Mouse (Mus musculus): Measurements from ENCODE around the gene Lims1. TPM values are rescaled to one million over a fixed set of nuclear protein-coding genes. Genes with fewer than 3 reads are reported as not detected.

The Lims1 gene
- polyA plus RNA-seq, 1 experiment: 38.8 TPM

DNA sequence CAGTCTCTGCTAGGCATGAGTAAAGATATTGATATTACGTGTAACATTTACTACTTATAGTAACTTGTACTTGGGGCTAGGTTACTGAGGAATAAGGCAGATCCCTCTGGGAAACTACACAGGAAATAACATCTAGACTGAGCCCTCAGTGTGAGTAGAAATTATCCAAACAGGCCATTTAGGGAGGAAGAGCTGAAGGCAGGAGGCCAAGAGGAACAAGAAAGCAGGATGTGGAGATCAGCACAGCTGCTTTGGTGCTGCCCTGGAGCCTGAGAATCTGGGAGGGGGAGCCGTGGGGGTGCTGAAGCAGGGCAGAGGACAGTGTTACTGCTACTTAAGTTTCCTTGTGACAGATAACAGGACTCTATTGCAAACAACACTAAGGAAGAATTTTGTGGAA is 18.4 kb downstream of the Lims1 start:
- H3K27ac ChIP-seq (ENCODE audit: control insufficient read depth, insufficient read depth, low read length): no peak overlapping the region
- WGBS: 43% methylated on average over 2 of the region's 2 CpGs
- H3K4me1 ChIP-seq (replicated peaks; ENCODE audit: control insufficient read depth, insufficient read depth, low read length): peaks cover 11% of the 10 kb centered on the region

DNA sequence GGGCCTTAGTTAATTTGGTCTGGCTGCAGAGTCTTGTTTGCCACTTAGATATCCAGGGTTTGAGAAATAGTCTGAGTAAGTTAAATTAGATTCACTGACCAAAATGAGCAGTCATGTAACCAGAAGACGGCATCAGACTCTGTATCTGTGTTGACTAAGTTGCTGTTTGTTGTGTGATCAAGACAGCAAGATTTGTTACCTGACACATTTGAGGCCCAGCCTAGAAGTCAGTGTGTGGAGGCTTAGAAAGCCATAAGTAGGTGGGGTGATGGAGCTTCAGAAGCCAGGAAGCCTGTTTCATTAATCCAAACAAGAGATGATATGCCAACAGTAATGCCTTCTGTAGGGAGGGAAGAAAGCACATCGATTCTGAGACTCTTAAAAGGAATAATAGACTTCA is 18.9 kb downstream of the Lims1 start:
- Histone ChIP-seq H3K4me3 (ENCODE audit: control insufficient read depth, insufficient read depth, low read length) (no peak overlapping the region), H3K36me3 (ENCODE audit: control insufficient read depth, insufficient read depth, low read length) (no peaks in the 10 kb centered on the region), H3K27me3 (ENCODE audit: control insufficient read depth, insufficient read depth, low read length) (no peaks in the 10 kb centered on the region), H3K27ac (ENCODE audit: control insufficient read depth, insufficient read depth, low read length) (no peak overlapping the region), H3K4me1 (replicated peaks; ENCODE audit: control insufficient read depth, insufficient read depth, low read length) (peaks cover 12% of the 10 kb centered on the region)
- 66% methylated on average over 2 of the region's 2 CpGs for WGBS
- no peak for TF ChIP-seq CTCF (IDR thresholded peaks at IDR 0.05; ENCODE audit: borderline replicate concordance, control insufficient read depth, extremely low read depth, insufficient read depth, low read length, poor library complexity)
- no peak for TF ChIP-seq POLR2A (IDR thresholded peaks at IDR 0.05; ENCODE audit: control insufficient read depth, extremely low read depth, insufficient read depth, low read length, poor library complexity)
- DNase-seq: no peak

More for the DNA sequence above, 18.4 kb downstream of the Lims1 start:
- DNase-seq: no peak
- no peak for TF ChIP-seq CTCF (IDR thresholded peaks at IDR 0.05; ENCODE audit: borderline replicate concordance, control insufficient read depth, extremely low read depth, insufficient read depth, low read length, poor library complexity)
- TF ChIP-seq POLR2A (IDR thresholded peaks at IDR 0.05; ENCODE audit: control insufficient read depth, extremely low read depth, insufficient read depth, low read length, poor library complexity): no peak
- Histone ChIP-seq H3K36me3 (ENCODE audit: control insufficient read depth, insufficient read depth, low read length) (no peaks in the 10 kb centered on the region), H3K27me3 (ENCODE audit: control insufficient read depth, insufficient read depth, low read length) (no peaks in the 10 kb centered on the region), H3K4me3 (ENCODE audit: control insufficient read depth, insufficient read depth, low read length) (no peak overlapping the region)

DNA sequence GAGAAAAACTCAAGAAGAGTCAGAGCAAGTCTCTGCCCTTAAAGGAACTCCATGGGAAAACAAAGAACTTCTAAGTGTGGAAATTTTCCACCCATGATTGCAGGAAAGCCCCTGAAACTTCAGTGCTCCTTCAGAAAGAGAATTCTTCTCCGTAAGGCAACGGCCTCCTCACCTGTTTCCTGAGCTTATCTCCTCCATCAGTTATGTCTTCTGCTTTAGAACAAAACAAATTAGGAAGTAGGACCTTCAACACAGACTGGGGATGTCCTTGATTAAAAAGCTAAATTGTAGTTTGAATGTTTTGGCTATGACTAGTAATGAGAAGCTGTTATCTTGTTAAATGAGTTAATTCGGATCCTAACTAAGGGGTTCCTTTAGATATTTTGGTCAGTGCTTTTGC is 20.3 kb downstream of the Lims1 start:
- no peaks in the 10 kb centered on the region for H3K36me3 ChIP-seq (ENCODE audit: control insufficient read depth, insufficient read depth, low read length)
- no peak overlapping the region for H3K27ac ChIP-seq (ENCODE audit: control insufficient read depth, insufficient read depth, low read length)
- H3K27me3 ChIP-seq (ENCODE audit: control insufficient read depth, insufficient read depth, low read length): no peaks in the 10 kb centered on the region
- WGBS: 30% methylated on average over 3 of the region's 3 CpGs
- DNase-seq: no peak
- peaks cover 13% of the 10 kb centered on the region for H3K4me1 ChIP-seq (replicated peaks; ENCODE audit: control insufficient read depth, insufficient read depth, low read length)
- TF ChIP-seq POLR2A (IDR thresholded peaks at IDR 0.05; ENCODE audit: control insufficient read depth, extremely low read depth, insufficient read depth, low read length, poor library complexity) (no peak), CTCF (IDR thresholded peaks at IDR 0.05; ENCODE audit: borderline replicate concordance, control insufficient read depth, extremely low read depth, insufficient read depth, low read length, poor library complexity) (no peak)
- H3K4me3 ChIP-seq (ENCODE audit: control insufficient read depth, insufficient read depth, low read length): no peak overlapping the region

DNA sequence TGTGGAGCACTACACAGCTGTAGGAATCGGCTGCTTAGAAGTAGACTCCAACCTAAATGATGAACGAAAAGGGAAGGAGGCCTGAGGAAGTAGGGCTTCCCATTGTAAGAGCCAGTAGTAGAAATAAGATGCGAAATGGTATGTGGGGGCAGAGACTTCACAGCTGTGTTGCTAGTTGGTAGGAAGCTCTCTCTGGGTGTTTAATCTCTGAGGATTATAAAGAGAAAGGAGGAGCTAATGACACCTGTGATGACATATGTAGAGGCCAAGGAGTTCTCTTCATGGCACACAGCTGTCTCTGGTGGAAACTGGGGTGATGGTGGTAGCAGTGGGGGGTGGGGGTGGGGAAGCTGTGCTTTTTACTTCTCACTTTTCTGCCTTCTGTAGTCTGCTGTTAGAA is 27.3 kb downstream of the Lims1 start:
- no peak overlapping the region for H3K4me3 ChIP-seq (ENCODE audit: control insufficient read depth, insufficient read depth, low read length)
- H3K27me3 ChIP-seq (ENCODE audit: control insufficient read depth, insufficient read depth, low read length): no peaks in the 10 kb centered on the region
- H3K36me3 ChIP-seq (ENCODE audit: control insufficient read depth, insufficient read depth, low read length): no peaks in the 10 kb centered on the region
- TF ChIP-seq POLR2A (IDR thresholded peaks at IDR 0.05; ENCODE audit: control insufficient read depth, extremely low read depth, insufficient read depth, low read length, poor library complexity) (no peak), CTCF (IDR thresholded peaks at IDR 0.05; ENCODE audit: borderline replicate concordance, control insufficient read depth, extremely low read depth, insufficient read depth, low read length, poor library complexity) (no peak)
- DNase-seq: no peak
- 11% methylated on average over 3 of the region's 3 CpGs for WGBS
- peaks cover 25% of the 10 kb centered on the region for H3K4me1 ChIP-seq (replicated peaks; ENCODE audit: control insufficient read depth, insufficient read depth, low read length)
- peak overlapping the region; percentile 99 for H3K27ac ChIP-seq (ENCODE audit: control insufficient read depth, insufficient read depth, low read length)

DNA sequence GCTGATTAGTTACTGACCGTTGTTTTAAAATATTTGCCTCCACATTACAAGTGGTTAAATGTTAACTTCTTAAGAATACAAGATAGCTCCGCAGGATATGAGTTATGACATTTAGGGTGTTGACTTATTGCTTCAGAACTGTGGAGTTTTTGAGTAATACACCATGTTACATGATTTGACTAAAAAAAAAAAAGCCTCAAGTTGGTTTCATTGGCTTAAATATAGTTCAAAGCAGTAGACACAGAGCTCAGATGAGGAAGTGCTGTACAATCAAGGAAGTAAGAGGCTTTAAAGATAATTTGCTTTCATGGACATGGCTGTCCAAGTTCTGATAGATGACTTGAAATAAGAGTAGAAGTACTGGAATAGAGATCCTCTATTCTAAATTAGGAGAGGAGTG is 28.4 kb downstream of the Lims1 start:
- Histone ChIP-seq H3K27me3 (ENCODE audit: control insufficient read depth, insufficient read depth, low read length) (no peaks in the 10 kb centered on the region), H3K4me3 (ENCODE audit: control insufficient read depth, insufficient read depth, low read length) (no peak overlapping the region), H3K4me1 (replicated peaks; ENCODE audit: control insufficient read depth, insufficient read depth, low read length) (peaks cover 32% of the 10 kb centered on the region), H3K36me3 (ENCODE audit: control insufficient read depth, insufficient read depth, low read length) (no peaks in the 10 kb centered on the region), H3K27ac (ENCODE audit: control insufficient read depth, insufficient read depth, low read length) (peak overlapping the region; percentile 99)
- 25% methylated on average over 2 of the region's 2 CpGs for WGBS
- TF ChIP-seq POLR2A (IDR thresholded peaks at IDR 0.05; ENCODE audit: control insufficient read depth, extremely low read depth, insufficient read depth, low read length, poor library complexity): no peak
- no peak for DNase-seq

DNA sequence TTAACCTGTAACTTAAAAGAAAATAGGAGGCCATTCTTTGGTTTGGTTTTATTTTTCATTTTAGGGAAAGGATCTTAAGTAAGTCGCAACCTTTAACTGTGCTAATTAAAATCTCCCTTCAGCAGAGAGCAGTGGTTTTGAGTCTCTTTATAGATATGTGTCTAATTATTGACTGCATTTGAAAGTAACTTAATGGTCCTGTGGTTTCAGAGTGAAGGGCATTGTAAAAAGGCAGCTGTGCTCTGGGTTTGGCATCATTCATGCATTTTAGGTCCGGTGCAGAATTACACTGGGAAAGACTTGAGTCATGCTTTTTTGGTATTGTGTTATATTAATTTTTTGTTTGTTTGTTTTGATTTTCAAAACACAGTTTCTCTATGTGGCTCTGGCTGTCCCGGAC is 29.1 kb downstream of the Lims1 start:
- TF ChIP-seq CTCF (IDR thresholded peaks at IDR 0.05; ENCODE audit: borderline replicate concordance, control insufficient read depth, extremely low read depth, insufficient read depth, low read length, poor library complexity) (no peak), POLR2A (IDR thresholded peaks at IDR 0.05; ENCODE audit: control insufficient read depth, extremely low read depth, insufficient read depth, low read length, poor library complexity) (no peak)
- H3K27ac ChIP-seq (ENCODE audit: control insufficient read depth, insufficient read depth, low read length): no peak overlapping the region
- H3K27me3 ChIP-seq (ENCODE audit: control insufficient read depth, insufficient read depth, low read length): no peaks in the 10 kb centered on the region
- DNase-seq: no peak
- H3K36me3 ChIP-seq (ENCODE audit: control insufficient read depth, insufficient read depth, low read length): no peaks in the 10 kb centered on the region
- peaks cover 30% of the 10 kb centered on the region for H3K4me1 ChIP-seq (replicated peaks; ENCODE audit: control insufficient read depth, insufficient read depth, low read length)
- WGBS: 83% methylated on average over 3 of the region's 3 CpGs
- no peak overlapping the region for H3K4me3 ChIP-seq (ENCODE audit: control insufficient read depth, insufficient read depth, low read length)

DNA sequence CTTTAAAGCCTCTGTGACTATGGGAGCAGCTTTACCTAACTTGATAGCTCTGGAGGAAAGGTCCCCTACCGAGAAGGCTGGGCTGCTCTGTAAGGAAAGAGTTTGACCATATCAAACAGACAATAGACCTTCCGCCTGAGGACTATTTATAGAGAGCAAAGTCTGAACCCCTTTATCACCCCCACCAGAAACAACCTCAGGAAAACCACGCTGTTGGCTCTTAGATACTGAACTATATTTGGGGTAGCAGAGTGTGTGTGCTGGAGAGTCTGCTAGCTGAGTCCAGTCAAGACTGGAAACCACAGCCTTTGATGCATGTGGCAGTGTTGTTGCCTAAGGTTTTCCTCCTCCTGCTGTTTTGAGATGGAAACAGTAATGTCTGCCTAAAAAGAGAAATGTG is 31.3 kb downstream of the Lims1 start:
- Histone ChIP-seq H3K27ac (ENCODE audit: control insufficient read depth, insufficient read depth, low read length) (no peak overlapping the region), H3K27me3 (ENCODE audit: control insufficient read depth, insufficient read depth, low read length) (no peaks in the 10 kb centered on the region), H3K36me3 (ENCODE audit: control insufficient read depth, insufficient read depth, low read length) (no peaks in the 10 kb centered on the region), H3K4me1 (replicated peaks; ENCODE audit: control insufficient read depth, insufficient read depth, low read length) (peaks cover 23% of the 10 kb centered on the region), H3K4me3 (ENCODE audit: control insufficient read depth, insufficient read depth, low read length) (no peak overlapping the region)
- DNase-seq: no peak
- WGBS: 2% methylated on average over 3 of the region's 3 CpGs
- TF ChIP-seq CTCF (IDR thresholded peaks at IDR 0.05; ENCODE audit: borderline replicate concordance, control insufficient read depth, extremely low read depth, insufficient read depth, low read length, poor library complexity) (no peak), POLR2A (IDR thresholded peaks at IDR 0.05; ENCODE audit: control insufficient read depth, extremely low read depth, insufficient read depth, low read length, poor library complexity) (no peak)

All from thymus, adult 2 months (tissue).